Mouse (Mus musculus): Measurements from ENCODE around the gene Vwa8. TPM values are rescaled to one million over a fixed set of nuclear protein-coding genes. Genes with fewer than 3 reads are reported as not detected.

Vwa8 gene
- polyA plus RNA-seq, 1 experiment, result 75.9 TPM

- Histone ChIP-seq H3K27ac (ENCODE audit: insufficient read depth, low read depth, low read length) (no peak overlapping the region), H3K4me3 (ENCODE audit: insufficient read depth, low read depth, low read length) (no peak overlapping the region), H3K4me1 (ENCODE audit: control insufficient read depth, insufficient read depth, low read length) (no peaks in the 10 kb centered on the region)
- TF ChIP-seq CTCF (IDR thresholded peaks at IDR 0.05; ENCODE audit: insufficient read depth, low read depth, low read length) (no peak), POLR2A (IDR thresholded peaks at IDR 0.05; ENCODE audit: insufficient read depth, low read depth, low read length) (no peak)
- 89% methylated on average over 7 of the region's 7 CpGs for WGBS
Observed at GRCm38 (mm10) chr14:79151711-79152110, 302.9 kb downstream of the Vwa8 start.

GRCm38 (mm10) chr14:79153896-79154295 is 305.0 kb downstream of the Vwa8 start:
- H3K4me1 ChIP-seq (ENCODE audit: control insufficient read depth, insufficient read depth, low read length), result peaks cover 7% of the 10 kb centered on the region; the same call in 1 of the 2 replicates
- 93% methylated on average over 6 of the region's 6 CpGs for WGBS
- no peak for TF ChIP-seq POLR2A (IDR thresholded peaks at IDR 0.05; ENCODE audit: insufficient read depth, low read depth, low read length)
- no peak for TF ChIP-seq CTCF (IDR thresholded peaks at IDR 0.05; ENCODE audit: insufficient read depth, low read depth, low read length)
- H3K27ac ChIP-seq (ENCODE audit: insufficient read depth, low read depth, low read length), result no peak overlapping the region
- H3K4me3 ChIP-seq (ENCODE audit: insufficient read depth, low read depth, low read length), result no peak overlapping the region

- TF ChIP-seq CTCF (IDR thresholded peaks at IDR 0.05; ENCODE audit: insufficient read depth, low read depth, low read length) (no peak), POLR2A (IDR thresholded peaks at IDR 0.05; ENCODE audit: insufficient read depth, low read depth, low read length) (no peak)
- 78% methylated on average over 11 of the region's 11 CpGs for WGBS
- no peak overlapping the region for H3K4me3 ChIP-seq (ENCODE audit: insufficient read depth, low read depth, low read length)
- H3K4me1 ChIP-seq (ENCODE audit: control insufficient read depth, insufficient read depth, low read length), result peaks cover 7% of the 10 kb centered on the region; the same call in 1 of the 2 replicates
- no peak overlapping the region for H3K27ac ChIP-seq (ENCODE audit: insufficient read depth, low read depth, low read length)
Observed at GRCm38 (mm10) chr14:79154961-79155360, 306.1 kb downstream of the Vwa8 start.

GRCm38 (mm10) chr14:79156526-79157411 is 307.9 kb downstream of the Vwa8 start:
- Histone ChIP-seq H3K4me3 (ENCODE audit: insufficient read depth, low read depth, low read length) (no peak overlapping the region), H3K27ac (ENCODE audit: insufficient read depth, low read depth, low read length) (no peak overlapping the region), H3K4me1 (ENCODE audit: control insufficient read depth, insufficient read depth, low read length) (peaks cover 7% of the 10 kb centered on the region; the same call in 1 of the 2 replicates)
- TF ChIP-seq CTCF (IDR thresholded peaks at IDR 0.05; ENCODE audit: insufficient read depth, low read depth, low read length) (no peak), POLR2A (IDR thresholded peaks at IDR 0.05; ENCODE audit: insufficient read depth, low read depth, low read length) (no peak)
- 83% methylated on average over 10 of the region's 10 CpGs for WGBS

GRCm38 (mm10) chr14:79157451-79158218 is 308.8 kb downstream of the Vwa8 start:
- Histone ChIP-seq H3K4me1 (ENCODE audit: control insufficient read depth, insufficient read depth, low read length) (peaks cover 7% of the 10 kb centered on the region; the same call in 1 of the 2 replicates), H3K27ac (ENCODE audit: insufficient read depth, low read depth, low read length) (no peak overlapping the region), H3K4me3 (ENCODE audit: insufficient read depth, low read depth, low read length) (no peak overlapping the region)
- no peak for TF ChIP-seq POLR2A (IDR thresholded peaks at IDR 0.05; ENCODE audit: insufficient read depth, low read depth, low read length)
- no peak for TF ChIP-seq CTCF (IDR thresholded peaks at IDR 0.05; ENCODE audit: insufficient read depth, low read depth, low read length)
- 45% methylated on average over 16 of the region's 17 CpGs for WGBS

- no peak for TF ChIP-seq POLR2A (IDR thresholded peaks at IDR 0.05; ENCODE audit: insufficient read depth, low read depth, low read length)
- TF ChIP-seq CTCF (IDR thresholded peaks at IDR 0.05; ENCODE audit: insufficient read depth, low read depth, low read length), result no peak
- Histone ChIP-seq H3K4me1 (ENCODE audit: control insufficient read depth, insufficient read depth, low read length) (peaks cover 7% of the 10 kb centered on the region; the same call in 1 of the 2 replicates), H3K27ac (ENCODE audit: insufficient read depth, low read depth, low read length) (no peak overlapping the region), H3K4me3 (ENCODE audit: insufficient read depth, low read depth, low read length) (no peak overlapping the region)
- WGBS, result 85% methylated on average over 12 of the region's 12 CpGs
Observed at GRCm38 (mm10) chr14:79158219-79158521, 309.3 kb downstream of the Vwa8 start.

GRCm38 (mm10) chr14:79158673-79159200 is 309.9 kb downstream of the Vwa8 start:
- WGBS, result 94% methylated on average over 4 of the region's 4 CpGs
- Histone ChIP-seq H3K4me1 (ENCODE audit: control insufficient read depth, insufficient read depth, low read length) (peaks cover 7% of the 10 kb centered on the region; the same call in 1 of the 2 replicates), H3K27ac (ENCODE audit: insufficient read depth, low read depth, low read length) (no peak overlapping the region), H3K4me3 (ENCODE audit: insufficient read depth, low read depth, low read length) (no peak overlapping the region)
- no peak for TF ChIP-seq POLR2A (IDR thresholded peaks at IDR 0.05; ENCODE audit: insufficient read depth, low read depth, low read length)
- no peak for TF ChIP-seq CTCF (IDR thresholded peaks at IDR 0.05; ENCODE audit: insufficient read depth, low read depth, low read length)

- H3K4me3 ChIP-seq (ENCODE audit: insufficient read depth, low read depth, low read length), result no peak overlapping the region
- H3K27ac ChIP-seq (ENCODE audit: insufficient read depth, low read depth, low read length), result no peak overlapping the region
- peaks cover 7% of the 10 kb centered on the region; the same call in 1 of the 2 replicates for H3K4me1 ChIP-seq (ENCODE audit: control insufficient read depth, insufficient read depth, low read length)
- WGBS, result 95% methylated on average over 8 of the region's 8 CpGs
- no peak for TF ChIP-seq POLR2A (IDR thresholded peaks at IDR 0.05; ENCODE audit: insufficient read depth, low read depth, low read length)
Observed at GRCm38 (mm10) chr14:79159451-79159850, 310.6 kb downstream of the Vwa8 start.

GRCm38 (mm10) chr14:79160486-79160885 is 311.6 kb downstream of the Vwa8 start:
- 86% methylated on average over 10 of the region's 10 CpGs for WGBS
- Histone ChIP-seq H3K4me3 (ENCODE audit: insufficient read depth, low read depth, low read length) (no peak overlapping the region), H3K4me1 (ENCODE audit: control insufficient read depth, insufficient read depth, low read length) (peaks cover 7% of the 10 kb centered on the region; the same call in 1 of the 2 replicates), H3K27ac (ENCODE audit: insufficient read depth, low read depth, low read length) (no peak overlapping the region)
- TF ChIP-seq CTCF (IDR thresholded peaks at IDR 0.05; ENCODE audit: insufficient read depth, low read depth, low read length) (no peak), POLR2A (IDR thresholded peaks at IDR 0.05; ENCODE audit: insufficient read depth, low read depth, low read length) (no peak)

All from olfactory bulb, adult 2 months (tissue).